Mouse (Mus musculus) hindbrain, embryonic 16.5 days (tissue): ENCODE data around the gene Spns2. TPM values are rescaled to one million over a fixed set of nuclear protein-coding genes. Genes with fewer than 3 reads are reported as not detected.

Source experiments
- ATAC-seq: fragments of 200-750 bp; cut with Nextera tagmentation; 2 replicates; pipeline ENCODE4 v1.8.0; 2017; ENCODE audit warnings: moderate TSS enrichment, moderate library complexity
- H3K27ac ChIP-seq: fragments of 300-500 bp; sonication (generic); 2 replicates; pipeline ENCODE4 v1.5.1; 2014; ENCODE audit warnings: low read depth, mild to moderate bottlenecking, control low read depth, low read length, moderate library complexity
- H3K27me3 ChIP-seq: fragments of 300-500 bp; sonication (generic); replicated peaks from 2 replicates; pipeline ENCODE4 v1.6.1; 2014; ENCODE audit warnings: low read length; ENCODE audit not compliant: control insufficient read depth, insufficient read depth
- H3K36me3 ChIP-seq: fragments of 300-500 bp; sonication (generic); 2 replicates; pipeline ENCODE4 v1.6.1; 2014; ENCODE audit warnings: mild to moderate bottlenecking, low read length, moderate library complexity, mixed read lengths; ENCODE audit not compliant: control insufficient read depth, insufficient read depth
- H3K4me1 ChIP-seq: fragments of 300-500 bp; sonication (generic); 2 replicates; pipeline ENCODE4 v1.6.1; 2014; ENCODE audit warnings: low read depth, low read length; ENCODE audit not compliant: control insufficient read depth, insufficient read depth
- H3K4me2 ChIP-seq: fragments of 300-500 bp; sonication (generic); 2 replicates; pipeline ENCODE4 v1.6.1; 2014; ENCODE audit warnings: mild to moderate bottlenecking, low read length, control low read depth, moderate library complexity
- H3K4me3 ChIP-seq: fragments of 300-500 bp; sonication (generic); 2 replicates; pipeline ENCODE4 v1.5.1; 2014; ENCODE audit warnings: mild to moderate bottlenecking, low read length, control low read depth, moderate library complexity
- H3K9ac ChIP-seq: fragments of 300-500 bp; sonication (generic); 2 replicates; pipeline ENCODE4 v1.6.1; 2014; ENCODE audit warnings: low read depth, mild to moderate bottlenecking, control low read depth, low read length, moderate library complexity
- H3K9me3 ChIP-seq: fragments of 300-500 bp; sonication (generic); 2 replicates; pipeline ENCODE4 v1.6.1; 2014; ENCODE audit warnings: mild to moderate bottlenecking, low read length, moderate library complexity; ENCODE audit not compliant: control insufficient read depth
- WGBS: fragments of 180-500 bp; shearing (Covaris S2); extraction: QIAGEN DNeasy Blood & Tissue Kit; methylation state at CpG from one replicate; pipeline ENCODE4 v1.1.7; 2014; 5-methylcytosine and 5-hydroxymethylcytosine counted together
- polyA plus RNA-seq: library from polyadenylated mRNA; unstranded; fragments of >200 nt; fragmentation: Nextera tagmentation; extraction: Ambion mirVana; gene quantifications from 2 replicates; pipeline ENCODE4 v1.2.1, GENCODE M21; 2015

Gene Spns2
- polyA plus RNA-seq, 1 experiment from 2014 or later: 6.0 TPM

GRCm38 (mm10) chr11:72491130-72491960 lies 1.6 kb upstream of the Spns2 start:
- 59% methylated on average over 15 of the region's 15 CpGs for WGBS
- H3K4me1 ChIP-seq: peaks cover 22% of the 10 kb centered on the region
- no peaks in the 10 kb centered on the region for H3K36me3 ChIP-seq
- no peak overlapping the region for H3K27ac ChIP-seq
- H3K9me3 ChIP-seq: no peaks in the 10 kb centered on the region
- no peaks in the 10 kb centered on the region for H3K27me3 ChIP-seq
- no peak overlapping the region for H3K4me3 ChIP-seq
- ATAC-seq: no peak
- H3K9ac ChIP-seq: no peak overlapping the region
- no peak overlapping the region for H3K4me2 ChIP-seq

- Histone ChIP-seq H3K27me3 (no peaks in the 10 kb centered on the region), H3K36me3 (no peaks in the 10 kb centered on the region), H3K9me3 (no peaks in the 10 kb centered on the region), H3K4me3 (peak overlapping the region; percentile 79), H3K9ac (peak overlapping the region; percentile 89), H3K27ac (peak overlapping the region; percentile 88), H3K4me2 (peak overlapping the region; percentile 84), H3K4me1 (peaks cover 39% of the 10 kb centered on the region)
- ATAC-seq: peak; percentile 2; the same call in 1 of the 2 replicates
- 4% methylated on average over 8 of the region's 42 CpGs for WGBS
Measured at GRCm38 (mm10) chr11:72489397-72489796, 307 bp downstream of the Spns2 start.

GRCm38 (mm10) chr11:72488753-72489271 lies 892 bp downstream of the Spns2 start:
- Histone ChIP-seq H3K4me2 (peak overlapping the region; percentile 84), H3K27ac (peak overlapping the region; percentile 88), H3K4me3 (peak overlapping the region; percentile 79), H3K4me1 (peaks cover 40% of the 10 kb centered on the region), H3K27me3 (no peaks in the 10 kb centered on the region), H3K9ac (peak overlapping the region; percentile 89), H3K36me3 (no peaks in the 10 kb centered on the region), H3K9me3 (no peaks in the 10 kb centered on the region)
- ATAC-seq: peak; percentile 72
- under 1% methylated on average over 38 of the region's 38 CpGs for WGBS

GRCm38 (mm10) chr11:72487739-72488138 lies 2.0 kb downstream of the Spns2 start:
- Histone ChIP-seq H3K27me3 (no peaks in the 10 kb centered on the region), H3K4me3 (peak overlapping the region; percentile 79), H3K9ac (peak overlapping the region; percentile 89), H3K9me3 (no peaks in the 10 kb centered on the region), H3K27ac (no peak overlapping the region; the same call in 1 of the 2 replicates), H3K36me3 (no peaks in the 10 kb centered on the region), H3K4me1 (peaks cover 40% of the 10 kb centered on the region), H3K4me2 (peak overlapping the region; percentile 84)
- WGBS: 81% methylated on average over 2 of the region's 2 CpGs
- no peak for ATAC-seq

- H3K4me1 ChIP-seq: peaks cover 40% of the 10 kb centered on the region
- no peak for ATAC-seq
- no peaks in the 10 kb centered on the region for H3K27me3 ChIP-seq
- peak overlapping the region; percentile 2; the same call in 1 of the 2 replicates for H3K4me3 ChIP-seq
- 53% methylated on average over 5 of the region's 5 CpGs for WGBS
- H3K9ac ChIP-seq: no peak overlapping the region; the same call in none of the 2 replicates
- H3K36me3 ChIP-seq: no peaks in the 10 kb centered on the region
- no peak overlapping the region; the same call in 1 of the 2 replicates for H3K27ac ChIP-seq
- no peaks in the 10 kb centered on the region for H3K9me3 ChIP-seq
- peak overlapping the region; percentile 84 for H3K4me2 ChIP-seq
Measured at GRCm38 (mm10) chr11:72487171-72487570, 2.5 kb downstream of the Spns2 start.

- no peaks in the 10 kb centered on the region for H3K9me3 ChIP-seq
- no peak overlapping the region for H3K4me2 ChIP-seq
- no peak for ATAC-seq
- no peak overlapping the region for H3K27ac ChIP-seq
- no peak overlapping the region for H3K4me3 ChIP-seq
- H3K4me1 ChIP-seq: peaks cover 40% of the 10 kb centered on the region
- no peaks in the 10 kb centered on the region for H3K36me3 ChIP-seq
- 68% methylated on average over 11 of the region's 11 CpGs for WGBS
- no peak overlapping the region for H3K9ac ChIP-seq
- H3K27me3 ChIP-seq: no peaks in the 10 kb centered on the region
Measured at GRCm38 (mm10) chr11:72485960-72486359, 3.7 kb downstream of the Spns2 start.

GRCm38 (mm10) chr11:72485157-72485556 lies 4.5 kb downstream of the Spns2 start:
- Histone ChIP-seq H3K4me3 (no peak overlapping the region), H3K27ac (no peak overlapping the region), H3K9ac (no peak overlapping the region), H3K36me3 (no peaks in the 10 kb centered on the region), H3K4me1 (peaks cover 37% of the 10 kb centered on the region), H3K9me3 (no peaks in the 10 kb centered on the region), H3K4me2 (no peak overlapping the region), H3K27me3 (no peaks in the 10 kb centered on the region)
- ATAC-seq: no peak
- 28% methylated on average over 5 of the region's 5 CpGs for WGBS

- Histone ChIP-seq H3K4me1 (peaks cover 34% of the 10 kb centered on the region), H3K27me3 (no peaks in the 10 kb centered on the region), H3K36me3 (no peaks in the 10 kb centered on the region), H3K27ac (no peak overlapping the region), H3K9me3 (no peaks in the 10 kb centered on the region), H3K4me3 (no peak overlapping the region), H3K9ac (no peak overlapping the region), H3K4me2 (no peak overlapping the region)
- WGBS: 75% methylated on average over 6 of the region's 6 CpGs
- no peak for ATAC-seq
Measured at GRCm38 (mm10) chr11:72484549-72484948, 5.2 kb downstream of the Spns2 start.

GRCm38 (mm10) chr11:72481952-72482351 lies 7.8 kb downstream of the Spns2 start:
- no peak overlapping the region for H3K4me3 ChIP-seq
- H3K36me3 ChIP-seq: no peaks in the 10 kb centered on the region
- no peaks in the 10 kb centered on the region for H3K9me3 ChIP-seq
- ATAC-seq: no peak
- WGBS: 84% methylated on average over 4 of the region's 4 CpGs
- H3K4me2 ChIP-seq: no peak overlapping the region
- peaks cover 27% of the 10 kb centered on the region for H3K4me1 ChIP-seq
- H3K9ac ChIP-seq: no peak overlapping the region
- H3K27ac ChIP-seq: no peak overlapping the region
- H3K27me3 ChIP-seq: no peaks in the 10 kb centered on the region
